Mouse (Mus musculus): ENCODE results near the gene Nudcd3. TPM values are rescaled to one million over a fixed set of nuclear protein-coding genes. Genes with fewer than 3 reads are reported as not detected.

The Nudcd3 gene
- polyA plus RNA-seq, 1 experiment: 20.0 TPM

DNA sequence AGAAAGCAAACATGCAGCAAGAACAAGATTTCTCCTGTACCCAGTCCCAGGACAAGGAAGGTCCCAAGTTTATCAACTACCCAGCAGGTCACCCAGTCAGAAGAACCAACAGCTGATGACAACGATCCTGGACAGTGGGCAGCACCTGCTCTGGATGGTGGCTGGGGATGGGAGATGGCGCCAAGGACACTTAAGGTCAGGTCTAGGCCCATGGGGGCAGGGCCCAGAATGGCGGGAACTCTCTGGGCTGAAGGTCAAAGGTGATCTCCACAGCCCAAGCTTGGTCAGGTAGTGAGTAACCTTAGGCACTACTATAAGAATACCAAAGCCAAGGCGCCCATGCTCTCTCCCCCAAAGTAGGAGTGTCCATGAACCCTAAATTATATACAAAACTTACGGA is 138.3 kb downstream of the Nudcd3 start:
- no peak for TF ChIP-seq POLR2A (IDR thresholded peaks at IDR 0.05; ENCODE audit: low read depth, low read length)
- no peak for TF ChIP-seq CTCF (IDR thresholded peaks at IDR 0.05; ENCODE audit: extremely low read depth, insufficient read depth, insufficient read length, insufficient replicate concordance)
- Histone ChIP-seq H3K4me3 (ENCODE audit: extremely low read depth, insufficient read depth, insufficient read length) (no peak overlapping the region), H3K4me1 (ENCODE audit: control insufficient read depth, insufficient read depth, insufficient read length) (peaks cover 4% of the 10 kb centered on the region; the same call in 1 of the 2 replicates), H3K27ac (ENCODE audit: insufficient read depth, low read length) (no peak overlapping the region), H3K36me3 (ENCODE audit: control insufficient read depth, insufficient read depth, low read length) (no peaks in the 10 kb centered on the region), H3K27me3 (ENCODE audit: control insufficient read depth, insufficient read depth, low read length) (peaks cover 20% of the 10 kb centered on the region)
- 87% methylated on average over 5 of the region's 5 CpGs for WGBS
- DNase-seq (ENCODE audit: low read depth in 1 of 2, low spot score in 2 of 2): no peak

DNA sequence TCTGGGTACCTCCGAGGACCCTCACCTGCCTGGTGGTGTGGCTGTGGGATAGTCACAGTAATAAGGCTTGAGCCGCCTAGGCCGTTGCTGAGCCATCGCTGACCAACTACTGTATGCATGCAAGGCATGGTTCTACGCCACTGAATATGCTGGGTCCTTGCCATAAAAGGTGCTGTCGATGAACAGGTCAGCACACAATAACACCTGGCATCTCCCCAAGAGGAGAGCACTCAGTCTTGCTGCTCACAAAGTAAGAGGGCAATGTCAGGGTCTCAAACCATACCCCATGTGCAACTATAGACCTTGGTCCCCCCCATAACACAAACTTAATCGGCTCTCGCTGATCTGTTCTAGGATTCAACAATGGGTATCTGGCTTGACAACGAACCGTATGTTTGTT is 141.1 kb downstream of the Nudcd3 start:
- no peaks in the 10 kb centered on the region for H3K4me1 ChIP-seq (ENCODE audit: control insufficient read depth, insufficient read depth, insufficient read length)
- H3K27me3 ChIP-seq (ENCODE audit: control insufficient read depth, insufficient read depth, low read length): peaks cover 2% of the 10 kb centered on the region; the same call in 1 of the 2 replicates
- TF ChIP-seq POLR2A (IDR thresholded peaks at IDR 0.05; ENCODE audit: low read depth, low read length) (no peak), CTCF (IDR thresholded peaks at IDR 0.05; ENCODE audit: extremely low read depth, insufficient read depth, insufficient read length, insufficient replicate concordance) (no peak)

More for the DNA sequence above, 141.1 kb downstream of the Nudcd3 start:
- H3K27ac ChIP-seq (ENCODE audit: insufficient read depth, low read length): no peak overlapping the region
- WGBS: 92% methylated on average over 10 of the region's 10 CpGs
- no peak overlapping the region for H3K4me3 ChIP-seq (ENCODE audit: extremely low read depth, insufficient read depth, insufficient read length)
- H3K36me3 ChIP-seq (ENCODE audit: control insufficient read depth, insufficient read depth, low read length): no peaks in the 10 kb centered on the region
- DNase-seq (ENCODE audit: low read depth in 1 of 2, low spot score in 2 of 2): no peak

Other genes starting within 250 kb of the Nudcd3 start
- gene Ykt6, start 244.7 kb downstream of the Nudcd3 start, polyA plus RNA-seq (2012; rRNA removed): 31.0 and 34.3 TPM in 2 replicates
- 0.50 and 7.8 TPM in 2 replicates for gene Camk2b, start 134.1 kb downstream of the Nudcd3 start, polyA plus RNA-seq (2012; rRNA removed)
- gene A730071L15Rik, start 386 bp downstream of the Nudcd3 start, polyA plus RNA-seq (2012; rRNA removed): 0.07 and 0.09 TPM in 2 replicates
- gene Npc1l1, start 29.7 kb upstream of the Nudcd3 start, polyA plus RNA-seq (2012; rRNA removed): 0.19 and 0.21 TPM in 2 replicates
- 17.4 and 19.5 TPM in 2 replicates for gene Ddx56, start 67.4 kb upstream of the Nudcd3 start, polyA plus RNA-seq (2012; rRNA removed)
- gene Tmed4, start 74.5 kb upstream of the Nudcd3 start, polyA plus RNA-seq (2012; rRNA removed): 45.7 and 54.5 TPM in 2 replicates
- gene Ogdh, start 91.2 kb upstream of the Nudcd3 start, polyA plus RNA-seq (2012; rRNA removed): 63.4 and 64.6 TPM in 2 replicates
- gene Zmiz2, start 188.7 kb upstream of the Nudcd3 start, polyA plus RNA-seq (2012; rRNA removed): 118 and 142 TPM in 2 replicates
- 333 and 340 TPM in 2 replicates for gene Ppia, start 215.0 kb upstream of the Nudcd3 start, polyA plus RNA-seq (2012; rRNA removed)
- gene H2afv, start 244.0 kb upstream of the Nudcd3 start, polyA plus RNA-seq (2012; rRNA removed): 29.8 and 36.5 TPM in 2 replicates